Mouse (Mus musculus): ENCODE results near the gene Plin3. TPM values are rescaled to one million over a fixed set of nuclear protein-coding genes. Genes with fewer than 3 reads are reported as not detected.

Plin3 gene
- polyA plus RNA-seq, 1 experiment from 2014 or later: 103 TPM

GRCm38 (mm10) chr17:56291826-56292475 is 722 bp downstream of the Plin3 start:
- 76% methylated on average over 7 of the region's 7 CpGs for WGBS

GRCm38 (mm10) chr17:56291171-56291511 is 1.5 kb downstream of the Plin3 start:
- H3K9ac ChIP-seq (ENCODE audit: low read length): peak overlapping the region; percentile 71
- no peaks in the 10 kb centered on the region for H3K27me3 ChIP-seq (ENCODE audit: control insufficient read depth, insufficient read depth, low read length)
- peak overlapping the region; percentile 65 for H3K4me2 ChIP-seq (ENCODE audit: low read depth, low read length)
- peak overlapping the region; percentile 65 for H3K4me3 ChIP-seq (replicated peaks; ENCODE audit: low read length)
- no peaks in the 10 kb centered on the region for H3K9me3 ChIP-seq (replicated peaks; ENCODE audit: control insufficient read depth, low read length)
- ATAC-seq (ENCODE audit: insufficient read depth, low FRiP score): peak; percentile 91
- H3K27ac ChIP-seq (ENCODE audit: low read length): peak overlapping the region; percentile 99
- H3K36me3 ChIP-seq (ENCODE audit: control insufficient read depth, insufficient read depth, low read length): no peaks in the 10 kb centered on the region
- WGBS: under 1% methylated on average over 16 of the region's 16 CpGs
- H3K4me1 ChIP-seq (ENCODE audit: control insufficient read depth, insufficient read depth, low read length): peaks cover 36% of the 10 kb centered on the region

More at GRCm38 (mm10) chr17:56291826-56292475, 722 bp downstream of the Plin3 start:
- Histone ChIP-seq H3K4me2 (ENCODE audit: low read depth, low read length) (no peak overlapping the region; the same call in 1 of the 2 replicates), H3K9ac (ENCODE audit: low read length) (peak overlapping the region; percentile 71), H3K9me3 (replicated peaks; ENCODE audit: control insufficient read depth, low read length) (no peaks in the 10 kb centered on the region), H3K4me1 (ENCODE audit: control insufficient read depth, insufficient read depth, low read length) (peaks cover 32% of the 10 kb centered on the region), H3K27ac (ENCODE audit: low read length) (peak overlapping the region; percentile 99), H3K4me3 (replicated peaks; ENCODE audit: low read length) (no peak overlapping the region), H3K27me3 (ENCODE audit: control insufficient read depth, insufficient read depth, low read length) (no peaks in the 10 kb centered on the region), H3K36me3 (ENCODE audit: control insufficient read depth, insufficient read depth, low read length) (no peaks in the 10 kb centered on the region)
- no peak for ATAC-seq (ENCODE audit: insufficient read depth, low FRiP score)

GRCm38 (mm10) chr17:56290388-56291170 is 2.1 kb downstream of the Plin3 start:
- Histone ChIP-seq H3K36me3 (ENCODE audit: control insufficient read depth, insufficient read depth, low read length) (peaks cover 2% of the 10 kb centered on the region; the same call in 1 of the 2 replicates), H3K9ac (ENCODE audit: low read length) (peak overlapping the region; percentile 81), H3K4me1 (ENCODE audit: control insufficient read depth, insufficient read depth, low read length) (peaks cover 36% of the 10 kb centered on the region), H3K4me3 (replicated peaks; ENCODE audit: low read length) (peak overlapping the region; percentile 65), H3K4me2 (ENCODE audit: low read depth, low read length) (peak overlapping the region; percentile 65), H3K9me3 (replicated peaks; ENCODE audit: control insufficient read depth, low read length) (no peaks in the 10 kb centered on the region), H3K27ac (ENCODE audit: low read length) (peak overlapping the region; percentile 99), H3K27me3 (ENCODE audit: control insufficient read depth, insufficient read depth, low read length) (no peaks in the 10 kb centered on the region)
- WGBS: 3% methylated on average over 16 of the region's 17 CpGs
- ATAC-seq (ENCODE audit: insufficient read depth, low FRiP score): peak; percentile 92

- no peaks in the 10 kb centered on the region for H3K9me3 ChIP-seq (replicated peaks; ENCODE audit: control insufficient read depth, low read length)
- peak overlapping the region; percentile 81 for H3K9ac ChIP-seq (ENCODE audit: low read length)
- no peaks in the 10 kb centered on the region for H3K27me3 ChIP-seq (ENCODE audit: control insufficient read depth, insufficient read depth, low read length)
- H3K4me1 ChIP-seq (ENCODE audit: control insufficient read depth, insufficient read depth, low read length): peaks cover 36% of the 10 kb centered on the region
- H3K36me3 ChIP-seq (ENCODE audit: control insufficient read depth, insufficient read depth, low read length): peaks cover 11% of the 10 kb centered on the region
- peak overlapping the region; percentile 65 for H3K4me2 ChIP-seq (ENCODE audit: low read depth, low read length)
- peak overlapping the region; percentile 65 for H3K4me3 ChIP-seq (replicated peaks; ENCODE audit: low read length)
- H3K27ac ChIP-seq (ENCODE audit: low read length): peak overlapping the region; percentile 99
- 5% methylated on average over 23 of the region's 23 CpGs for WGBS
- peak; percentile 4; the same call in 1 of the 2 replicates for ATAC-seq (ENCODE audit: insufficient read depth, low FRiP score)
These were observed 3.0 kb downstream of the Plin3 start for GRCm38 (mm10) chr17:56289371-56290331.

- peak overlapping the region; percentile 65 for H3K4me2 ChIP-seq (ENCODE audit: low read depth, low read length)
- H3K9ac ChIP-seq (ENCODE audit: low read length): peak overlapping the region; percentile 81
- no peak for ATAC-seq (ENCODE audit: insufficient read depth, low FRiP score)
- H3K9me3 ChIP-seq (replicated peaks; ENCODE audit: control insufficient read depth, low read length): no peaks in the 10 kb centered on the region
- H3K27me3 ChIP-seq (ENCODE audit: control insufficient read depth, insufficient read depth, low read length): no peaks in the 10 kb centered on the region
- peak overlapping the region; percentile 99 for H3K27ac ChIP-seq (ENCODE audit: low read length)
- WGBS: 20% methylated on average over 3 of the region's 3 CpGs
- H3K4me1 ChIP-seq (ENCODE audit: control insufficient read depth, insufficient read depth, low read length): peaks cover 36% of the 10 kb centered on the region
- H3K4me3 ChIP-seq (replicated peaks; ENCODE audit: low read length): peak overlapping the region; percentile 65
- H3K36me3 ChIP-seq (ENCODE audit: control insufficient read depth, insufficient read depth, low read length): peaks cover 11% of the 10 kb centered on the region
These were observed 3.8 kb downstream of the Plin3 start for GRCm38 (mm10) chr17:56288866-56289265.

GRCm38 (mm10) chr17:56287830-56288229 is 4.8 kb downstream of the Plin3 start:
- H3K36me3 ChIP-seq (ENCODE audit: control insufficient read depth, insufficient read depth, low read length): peaks cover 11% of the 10 kb centered on the region
- peaks cover 36% of the 10 kb centered on the region for H3K4me1 ChIP-seq (ENCODE audit: control insufficient read depth, insufficient read depth, low read length)
- no peaks in the 10 kb centered on the region for H3K27me3 ChIP-seq (ENCODE audit: control insufficient read depth, insufficient read depth, low read length)
- H3K9ac ChIP-seq (ENCODE audit: low read length): peak overlapping the region; percentile 65
- H3K9me3 ChIP-seq (replicated peaks; ENCODE audit: control insufficient read depth, low read length): no peaks in the 10 kb centered on the region
- peak overlapping the region; percentile 99 for H3K27ac ChIP-seq (ENCODE audit: low read length)
- 35% methylated on average over 3 of the region's 3 CpGs for WGBS
- peak overlapping the region; percentile 65 for H3K4me2 ChIP-seq (ENCODE audit: low read depth, low read length)
- peak overlapping the region; percentile 31 for H3K4me3 ChIP-seq (replicated peaks; ENCODE audit: low read length)
- ATAC-seq (ENCODE audit: insufficient read depth, low FRiP score): peak; percentile 13

GRCm38 (mm10) chr17:56285995-56286394 is 6.7 kb downstream of the Plin3 start:
- H3K27ac ChIP-seq (ENCODE audit: low read length): no peak overlapping the region
- peaks cover 32% of the 10 kb centered on the region for H3K4me1 ChIP-seq (ENCODE audit: control insufficient read depth, insufficient read depth, low read length)
- peaks cover 19% of the 10 kb centered on the region for H3K36me3 ChIP-seq (ENCODE audit: control insufficient read depth, insufficient read depth, low read length)
- WGBS: 90% methylated on average over 11 of the region's 11 CpGs
- ATAC-seq (ENCODE audit: insufficient read depth, low FRiP score): no peak
- H3K9ac ChIP-seq (ENCODE audit: low read length): no peak overlapping the region
- no peaks in the 10 kb centered on the region for H3K27me3 ChIP-seq (ENCODE audit: control insufficient read depth, insufficient read depth, low read length)
- no peaks in the 10 kb centered on the region for H3K9me3 ChIP-seq (replicated peaks; ENCODE audit: control insufficient read depth, low read length)
- H3K4me2 ChIP-seq (ENCODE audit: low read depth, low read length): no peak overlapping the region
- no peak overlapping the region for H3K4me3 ChIP-seq (replicated peaks; ENCODE audit: low read length)

- Histone ChIP-seq H3K9ac (ENCODE audit: low read length) (no peak overlapping the region), H3K4me1 (ENCODE audit: control insufficient read depth, insufficient read depth, low read length) (peaks cover 22% of the 10 kb centered on the region), H3K9me3 (replicated peaks; ENCODE audit: control insufficient read depth, low read length) (no peaks in the 10 kb centered on the region), H3K27me3 (ENCODE audit: control insufficient read depth, insufficient read depth, low read length) (no peaks in the 10 kb centered on the region), H3K4me3 (replicated peaks; ENCODE audit: low read length) (no peak overlapping the region), H3K36me3 (ENCODE audit: control insufficient read depth, insufficient read depth, low read length) (peaks cover 26% of the 10 kb centered on the region), H3K27ac (ENCODE audit: low read length) (0 out of 2 replicates have a peak overlapping the region, but pooled peaks have one; percentile 7), H3K4me2 (ENCODE audit: low read depth, low read length) (no peak overlapping the region)
- 87% methylated on average over 8 of the region's 8 CpGs for WGBS
- no peak for ATAC-seq (ENCODE audit: insufficient read depth, low FRiP score)
These were observed 9.4 kb downstream of the Plin3 start for GRCm38 (mm10) chr17:56283316-56283715.

All from stomach, embryonic 16.5 days (tissue).